Mouse (Mus musculus) myocyte (in vitro differentiated cells): ENCODE results near the gene Rab11a. TPM values are rescaled to one million over a fixed set of nuclear protein-coding genes. Genes with fewer than 3 reads are reported as not detected.

Experiments
- H3K27me3 ChIP-seq: one replicate; pipeline ENCODE4 v1.6.1; 2011; ENCODE audit not compliant: control insufficient read depth, insufficient read depth, insufficient read length
- H3K36me3 ChIP-seq: one replicate; pipeline ENCODE4 v1.6.1; 2011; ENCODE audit not compliant: control insufficient read depth, insufficient read depth
- H3K4me2 ChIP-seq: one replicate; pipeline ENCODE4 v1.6.1; 2011; ENCODE audit warnings: low read depth, control low read depth
- H3K4me3 ChIP-seq: one replicate; pipeline ENCODE4 v1.5.1; 2011; ENCODE audit warnings: mild to moderate bottlenecking, control low read depth, moderate library complexity
- H3K79me2 ChIP-seq: one replicate; pipeline ENCODE4 v1.6.1; 2011; ENCODE audit not compliant: control insufficient read depth, insufficient read depth
- H3ac ChIP-seq: one replicate; pipeline ENCODE4 v1.6.1; 2011; ENCODE audit not compliant: control insufficient read depth, insufficient read length
- CEBPB ChIP-seq: IDR thresholded peaks from 2 replicates; pipeline ENCODE4 v1.6.1; 2011; ENCODE audit warnings: mild to moderate bottlenecking, moderate library complexity; ENCODE audit not compliant: poor library complexity, insufficient read depth, severe bottlenecking
- E2F4 ChIP-seq: IDR thresholded peaks from one replicate; pipeline ENCODE4 v1.6.1; 2011; ENCODE audit warnings: mild to moderate bottlenecking, control low read depth, moderate library complexity; ENCODE audit not compliant: insufficient read depth
- MAX ChIP-seq: IDR thresholded peaks from one replicate; pipeline ENCODE4 v1.6.1; 2011; ENCODE audit warnings: low read depth, mild to moderate bottlenecking, control low read depth
- MYOD1 ChIP-seq, 3 experiments: IDR thresholded peaks; one replicate each; pipeline ENCODE4 v1.6.1; 2011; ENCODE audit warnings: control low read depth in 2 of 3, low read depth in 2 of 3, mild to moderate bottlenecking in 2 of 3, moderate library complexity in 1 of 3; ENCODE audit not compliant: insufficient read length in 2 of 3, control insufficient read depth in 1 of 3
- MYOG ChIP-seq, 3 experiments: IDR thresholded peaks; one replicate each; pipeline ENCODE4 v1.6.1; 2011; ENCODE audit warnings: control low read depth in 2 of 3, low read depth in 2 of 3, mild to moderate bottlenecking in 2 of 3; ENCODE audit not compliant: insufficient read length in 2 of 3, control insufficient read depth in 1 of 3, insufficient read depth in 1 of 3
- POLR2A ChIP-seq: IDR thresholded peaks from one replicate; pipeline ENCODE4 v1.6.1; 2011; ENCODE audit warnings: low read depth, mild to moderate bottlenecking, control low read depth, moderate library complexity; ENCODE audit not compliant: insufficient read length
- POLR2AphosphoS2 ChIP-seq: IDR thresholded peaks from one replicate; pipeline ENCODE4 v1.6.1; 2011; ENCODE audit warnings: low read depth, control low read depth; ENCODE audit not compliant: insufficient read length
- REST ChIP-seq: IDR thresholded peaks from one replicate; pipeline ENCODE4 v1.6.1; 2011; ENCODE audit warnings: mild to moderate bottlenecking, control low read depth, moderate library complexity; ENCODE audit not compliant: insufficient read depth, insufficient read length
- SRF ChIP-seq: IDR thresholded peaks from one replicate; pipeline ENCODE4 v1.6.1; 2011; ENCODE audit warnings: low read depth; ENCODE audit not compliant: control insufficient read depth, insufficient read length
- TCF12 ChIP-seq: IDR thresholded peaks from one replicate; pipeline ENCODE4 v1.6.1; 2011; ENCODE audit warnings: mild to moderate bottlenecking, control low read depth; ENCODE audit not compliant: poor library complexity, insufficient read depth, severe bottlenecking
- TCF3 ChIP-seq: IDR thresholded peaks from one replicate; pipeline ENCODE4 v1.6.1; 2011; ENCODE audit warnings: low read depth, control low read depth; ENCODE audit not compliant: insufficient read length
- USF1 ChIP-seq: IDR thresholded peaks from one replicate; pipeline ENCODE4 v1.6.1; 2011; ENCODE audit warnings: low read depth, mild to moderate bottlenecking, control low read depth, moderate library complexity
- polyA plus RNA-seq: library from polyadenylated mRNA; unstranded; fragments of >200 nt; fragmentation: generic; extraction: Trizol; gene quantifications from one replicate; pipeline ENCODE4 v1.2.1, GENCODE M21; 2012; ENCODE audit warnings: missing spikeins

Rab11a gene
- polyA plus RNA-seq, 1 experiment = 150 TPM

DNA sequence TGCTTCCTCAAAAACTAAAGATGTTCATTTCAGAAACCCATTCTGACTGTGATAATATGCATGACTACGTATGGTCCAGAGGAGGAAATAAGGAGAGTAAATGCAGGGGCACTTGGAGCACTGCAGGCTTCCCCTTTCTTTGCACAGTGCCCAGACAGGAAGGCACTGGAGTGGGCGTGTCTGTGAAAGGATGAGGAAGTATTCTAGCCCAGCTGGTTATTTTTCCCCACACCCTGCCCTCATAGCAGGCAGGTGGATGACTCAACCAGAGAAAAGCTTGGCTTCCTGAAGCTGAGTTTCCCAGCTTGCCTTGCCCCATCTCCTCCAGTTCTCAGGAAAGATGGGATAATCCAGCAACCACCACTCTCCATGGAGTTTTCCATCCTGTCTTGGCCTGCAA is 34.6 kb downstream of the Rab11a start:
- Histone ChIP-seq H3K36me3 (no peaks in the 10 kb centered on the region), H3K4me3 (no peak overlapping the region), H3K79me2 (no peaks in the 10 kb centered on the region), H3ac (no peak overlapping the region), H3K27me3 (no peaks in the 10 kb centered on the region), H3K4me2 (no peak overlapping the region)
- TF ChIP-seq CEBPB (no peak), MYOD1 (IDR thresholded peaks at IDR 0.05; ENCODE audit: control insufficient read depth in 1 of 3, insufficient read length in 2 of 3, low read depth in 2 of 3) (no peak), TCF3 (no peak)

DNA sequence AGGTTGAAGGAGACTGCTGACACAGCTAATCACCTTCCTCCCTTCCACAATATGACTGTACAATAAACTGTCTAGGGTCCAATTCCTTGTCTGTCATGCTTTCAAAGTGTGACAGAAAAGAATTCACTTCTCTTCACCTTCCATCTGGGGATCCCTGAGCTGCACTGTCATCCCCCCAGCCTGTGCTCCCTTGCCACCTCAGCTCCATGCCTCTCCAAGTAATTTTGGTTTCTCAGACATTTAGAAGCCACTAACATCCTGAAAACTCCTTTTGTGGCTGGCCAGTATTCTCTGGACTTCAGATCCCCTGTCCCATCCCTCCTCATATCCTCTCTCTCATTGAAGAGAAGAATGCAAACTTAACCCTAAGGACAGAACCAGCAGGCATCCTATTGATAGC is 35.2 kb downstream of the Rab11a start:
- H3ac ChIP-seq = no peak overlapping the region
- H3K4me3 ChIP-seq = no peak overlapping the region
- H3K36me3 ChIP-seq = no peaks in the 10 kb centered on the region
- TF ChIP-seq POLR2A (no peak), MYOG (IDR thresholded peaks at IDR 0.05; ENCODE audit: control insufficient read depth in 1 of 3, insufficient read depth in 1 of 3, insufficient read length in 2 of 3, low read depth in 2 of 3) (no peak), MYOD1 (IDR thresholded peaks at IDR 0.05; ENCODE audit: control insufficient read depth in 1 of 3, insufficient read length in 2 of 3, low read depth in 2 of 3) (no peak)
- no peaks in the 10 kb centered on the region for H3K79me2 ChIP-seq
- no peak overlapping the region for H3K4me2 ChIP-seq
- H3K27me3 ChIP-seq = no peaks in the 10 kb centered on the region

DNA sequence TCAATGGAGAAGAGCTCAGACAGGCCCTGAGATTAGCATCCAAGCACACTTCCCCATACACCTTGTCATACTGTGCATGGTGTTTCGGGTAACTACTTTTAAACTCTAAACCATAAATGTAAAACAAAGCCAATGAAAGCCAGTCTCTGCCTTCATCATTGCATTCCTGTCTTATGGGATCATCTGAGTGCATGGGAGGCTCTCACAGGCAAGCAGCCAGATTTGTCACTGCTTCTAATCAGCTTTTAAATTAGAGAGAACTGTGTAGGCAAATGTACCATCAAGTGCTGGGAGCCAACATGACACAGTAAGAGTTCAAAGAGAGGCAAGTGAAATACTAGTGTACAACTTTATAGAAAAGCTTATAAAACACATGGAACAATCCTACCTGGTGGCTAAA is 35.9 kb downstream of the Rab11a start:
- Histone ChIP-seq H3K79me2 (no peaks in the 10 kb centered on the region), H3K27me3 (no peaks in the 10 kb centered on the region), H3ac (no peak overlapping the region), H3K36me3 (no peaks in the 10 kb centered on the region), H3K4me3 (no peak overlapping the region), H3K4me2 (peak overlapping the region; percentile 46)
- TF ChIP-seq MYOD1 (IDR thresholded peaks at IDR 0.05; ENCODE audit: control insufficient read depth in 1 of 3, insufficient read length in 2 of 3, low read depth in 2 of 3) (no peak), MYOG (IDR thresholded peaks at IDR 0.05; ENCODE audit: control insufficient read depth in 1 of 3, insufficient read depth in 1 of 3, insufficient read length in 2 of 3, low read depth in 2 of 3) (no peak), SRF (no peak), TCF12 (no peak), USF1 (no peak), E2F4 (no peak), REST (no peak), CEBPB (no peak), POLR2A (no peak), POLR2AphosphoS2 (no peak), TCF3 (no peak), MAX (no peak)

DNA sequence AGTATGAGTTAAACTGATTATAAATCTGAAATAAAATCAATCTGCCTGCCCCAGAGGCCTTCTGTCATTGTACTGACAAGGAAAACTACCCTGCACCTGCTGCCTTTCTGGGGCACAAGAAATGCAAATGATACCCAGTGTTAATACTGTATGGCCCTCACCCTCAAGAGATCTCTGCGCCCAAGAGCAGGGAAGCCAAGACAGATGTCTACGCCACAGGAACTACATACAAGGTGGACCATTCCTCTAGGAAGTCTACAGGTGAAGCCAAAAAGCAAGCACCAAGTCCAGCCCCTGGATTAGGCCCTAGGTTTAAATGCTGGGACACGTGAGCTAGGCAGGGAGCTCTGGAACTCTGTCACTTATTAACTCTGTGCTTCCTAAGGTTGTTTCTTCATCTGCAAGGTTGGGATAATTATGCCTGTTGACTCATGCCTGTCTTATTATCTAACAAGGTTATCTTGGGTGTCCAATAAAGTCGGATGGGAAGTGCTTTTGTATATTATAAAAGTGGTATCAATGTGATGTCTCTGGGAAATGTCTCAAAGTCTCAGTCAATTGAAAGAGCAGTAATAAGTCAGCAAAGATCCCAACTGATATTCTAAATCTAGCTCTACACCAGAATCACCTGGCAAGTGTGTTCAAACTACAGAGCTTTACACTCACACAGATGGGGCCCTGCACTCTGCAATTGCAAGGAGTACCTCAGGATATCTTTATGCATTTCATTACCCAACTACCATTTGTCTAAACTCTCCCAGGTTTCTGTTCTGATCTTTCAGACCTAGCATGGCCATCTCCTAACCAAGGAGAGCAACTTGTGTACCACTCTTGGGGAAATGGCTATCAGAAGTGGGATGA is 36.9 kb downstream of the Rab11a start:
- no peak overlapping the region for H3K4me3 ChIP-seq
- no peak for TF ChIP-seq MAX
- TF ChIP-seq E2F4 = no peak
- no peak for TF ChIP-seq CEBPB
- TF ChIP-seq POLR2A = no peak
- TF ChIP-seq MYOG (IDR thresholded peaks at IDR 0.05; ENCODE audit: control insufficient read depth in 1 of 3, insufficient read depth in 1 of 3, insufficient read length in 2 of 3, low read depth in 2 of 3) = no peak
- no peak for TF ChIP-seq MYOD1 (IDR thresholded peaks at IDR 0.05; ENCODE audit: control insufficient read depth in 1 of 3, insufficient read length in 2 of 3, low read depth in 2 of 3)
- TF ChIP-seq SRF = no peak
- no peak for TF ChIP-seq REST
- TF ChIP-seq TCF12 = no peak
- TF ChIP-seq POLR2AphosphoS2 = no peak
- no peak for TF ChIP-seq USF1
- no peak for TF ChIP-seq TCF3
- no peaks in the 10 kb centered on the region for H3K79me2 ChIP-seq
- H3K4me2 ChIP-seq = peak overlapping the region; percentile 46
- H3K36me3 ChIP-seq = no peaks in the 10 kb centered on the region
- H3ac ChIP-seq = no peak overlapping the region
- H3K27me3 ChIP-seq = no peaks in the 10 kb centered on the region

DNA sequence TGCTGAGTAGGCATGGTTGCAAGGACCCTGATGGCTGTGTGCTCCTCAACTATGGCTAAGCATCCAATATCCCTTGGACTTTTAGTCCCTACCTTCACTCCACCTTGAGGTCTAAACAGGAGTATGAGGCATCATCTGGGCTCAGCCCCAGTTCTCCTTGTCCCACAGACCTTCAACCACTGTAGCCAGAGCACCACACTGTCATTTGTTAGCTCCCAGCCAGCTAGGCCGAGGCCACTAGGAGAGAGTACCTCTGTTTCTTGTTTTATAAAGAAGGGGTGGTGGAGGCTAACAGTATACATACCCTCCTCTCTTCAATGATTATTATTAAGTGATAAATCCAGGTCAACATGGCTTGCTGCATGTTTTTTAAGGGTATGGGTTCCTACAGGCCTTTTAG is 39.0 kb downstream of the Rab11a start:
- Histone ChIP-seq H3ac (no peak overlapping the region), H3K4me3 (no peak overlapping the region), H3K36me3 (peaks cover 7% of the 10 kb centered on the region), H3K27me3 (no peaks in the 10 kb centered on the region), H3K4me2 (no peak overlapping the region), H3K79me2 (no peaks in the 10 kb centered on the region)
- no peak for TF ChIP-seq CEBPB
- TF ChIP-seq TCF3 = no peak
- TF ChIP-seq USF1 = no peak
- TF ChIP-seq REST = no peak
- TF ChIP-seq TCF12 = no peak
- no peak for TF ChIP-seq MYOD1 (IDR thresholded peaks at IDR 0.05; ENCODE audit: control insufficient read depth in 1 of 3, insufficient read length in 2 of 3, low read depth in 2 of 3)
- no peak for TF ChIP-seq POLR2AphosphoS2
- no peak for TF ChIP-seq E2F4
- TF ChIP-seq POLR2A = no peak
- no peak for TF ChIP-seq MAX
- TF ChIP-seq SRF = no peak
- no peak for TF ChIP-seq MYOG (IDR thresholded peaks at IDR 0.05; ENCODE audit: control insufficient read depth in 1 of 3, insufficient read depth in 1 of 3, insufficient read length in 2 of 3, low read depth in 2 of 3)
